Mouse (Mus musculus) liver, embryonic 11.5 days (tissue): ENCODE data around the gene Zfhx3. TPM values are rescaled to one million over a fixed set of nuclear protein-coding genes. Genes with fewer than 3 reads are reported as not detected.

Experiments
- ATAC-seq: fragments of 200-750 bp; cut with Nextera tagmentation; replicated peaks from 2 replicates; pipeline ENCODE4 v1.8.0; 2017; ENCODE audit warnings: moderate number of reproducible peaks, mild to moderate bottlenecking, moderate TSS enrichment, moderate library complexity; ENCODE audit not compliant: low FRiP score
- DNase-seq: peaks from one replicate; pipeline ENCODE4 v3.0.0-alpha.2; 2017; ENCODE audit warnings: low spot score
- H3K27ac ChIP-seq: fragments of 300-500 bp; sonication (generic); 2 replicates; pipeline ENCODE4 v1.5.1; 2014; ENCODE audit warnings: mild to moderate bottlenecking, low read depth, low read length, control low read depth
- H3K27me3 ChIP-seq: fragments of 300-500 bp; sonication (generic); replicated peaks from 2 replicates; pipeline ENCODE4 v1.6.1; 2014; ENCODE audit warnings: low read length, mixed read lengths; ENCODE audit not compliant: control insufficient read depth, insufficient read depth
- H3K36me3 ChIP-seq: fragments of 300-500 bp; sonication (generic); 2 replicates; pipeline ENCODE4 v1.6.1; 2014; ENCODE audit warnings: mild to moderate bottlenecking, low read length, moderate library complexity, mixed read lengths; ENCODE audit not compliant: control insufficient read depth, insufficient read depth
- H3K4me1 ChIP-seq: fragments of 300-500 bp; sonication (generic); replicated peaks from 2 replicates; pipeline ENCODE4 v1.6.1; 2014; ENCODE audit warnings: low read length, mixed read lengths; ENCODE audit not compliant: control insufficient read depth, insufficient read depth
- H3K4me2 ChIP-seq: fragments of 300-500 bp; sonication (generic); 2 replicates; pipeline ENCODE4 v1.6.1; 2014; ENCODE audit warnings: mild to moderate bottlenecking, control low read depth, moderate library complexity
- H3K4me3 ChIP-seq: fragments of 300-500 bp; sonication (generic); 2 replicates; pipeline ENCODE4 v1.5.1; 2014; ENCODE audit warnings: low read depth, low read length, control low read depth
- H3K9ac ChIP-seq: fragments of 300-500 bp; sonication (generic); 2 replicates; pipeline ENCODE4 v1.6.1; 2014; ENCODE audit warnings: low read depth, low read length, control low read depth
- H3K9me3 ChIP-seq: fragments of 300-500 bp; sonication (generic); 2 replicates; pipeline ENCODE4 v1.6.1; 2016; ENCODE audit warnings: low read length, inconsistent platforms, mixed read lengths; ENCODE audit not compliant: control insufficient read depth
- WGBS: fragments of 180-500 bp; shearing (Covaris S2); extraction: QIAGEN DNeasy Blood & Tissue Kit; methylation state at CpG from one replicate; pipeline ENCODE4 v1.1.7; 2014; 5-methylcytosine and 5-hydroxymethylcytosine counted together
- polyA plus RNA-seq: library from polyadenylated mRNA; unstranded; fragments of >200 nt; fragmentation: Nextera tagmentation; extraction: Ambion mirVana; gene quantifications from 2 replicates; pipeline ENCODE4 v1.2.1, GENCODE M21; 2014

Gene Zfhx3
- polyA plus RNA-seq, 1 experiment from 2014 or later = 6.1 TPM

GRCm38 (mm10) chr8:108424337-108424736, 481.9 kb downstream of the Zfhx3 start:
- 76% methylated on average over 8 of the region's 8 CpGs for WGBS
- Histone ChIP-seq H3K27ac (no peak overlapping the region), H3K9me3 (no peaks in the 10 kb centered on the region), H3K9ac (no peak overlapping the region), H3K27me3 (no peaks in the 10 kb centered on the region), H3K4me1 (no peaks in the 10 kb centered on the region), H3K36me3 (no peaks in the 10 kb centered on the region), H3K4me3 (no peak overlapping the region), H3K4me2 (no peak overlapping the region)
- no peak for ATAC-seq
- no peak for DNase-seq

- no peaks in the 10 kb centered on the region for H3K27me3 ChIP-seq
- no peak overlapping the region for H3K27ac ChIP-seq
- no peak overlapping the region for H3K4me3 ChIP-seq
- no peaks in the 10 kb centered on the region for H3K36me3 ChIP-seq
- H3K9ac ChIP-seq = no peak overlapping the region
- H3K4me1 ChIP-seq = no peaks in the 10 kb centered on the region
- H3K9me3 ChIP-seq = no peaks in the 10 kb centered on the region
- WGBS = 54% methylated on average over 5 of the region's 5 CpGs
- no peak for ATAC-seq
- no peak for DNase-seq
- H3K4me2 ChIP-seq = no peak overlapping the region
These were observed 490.9 kb downstream of the Zfhx3 start for GRCm38 (mm10) chr8:108433321-108433720.

GRCm38 (mm10) chr8:108434510-108434909, 492.1 kb downstream of the Zfhx3 start:
- H3K27me3 ChIP-seq = no peaks in the 10 kb centered on the region
- H3K27ac ChIP-seq = no peak overlapping the region
- H3K36me3 ChIP-seq = no peaks in the 10 kb centered on the region
- 59% methylated on average over 4 of the region's 4 CpGs for WGBS
- ATAC-seq (no peak), DNase-seq (no peak)
- H3K9ac ChIP-seq = no peak overlapping the region
- H3K9me3 ChIP-seq = no peaks in the 10 kb centered on the region
- no peaks in the 10 kb centered on the region for H3K4me1 ChIP-seq
- no peak overlapping the region for H3K4me3 ChIP-seq
- no peak overlapping the region for H3K4me2 ChIP-seq

GRCm38 (mm10) chr8:108436336-108436735, 493.9 kb downstream of the Zfhx3 start:
- no peak overlapping the region for H3K4me3 ChIP-seq
- ATAC-seq = no peak
- DNase-seq = no peak
- no peak overlapping the region for H3K4me2 ChIP-seq
- H3K9ac ChIP-seq = no peak overlapping the region
- no peaks in the 10 kb centered on the region for H3K36me3 ChIP-seq
- H3K9me3 ChIP-seq = no peaks in the 10 kb centered on the region
- H3K4me1 ChIP-seq = no peaks in the 10 kb centered on the region
- H3K27me3 ChIP-seq = no peaks in the 10 kb centered on the region
- 70% methylated on average over 12 of the region's 12 CpGs for WGBS
- H3K27ac ChIP-seq = no peak overlapping the region

- no peak overlapping the region for H3K9ac ChIP-seq
- H3K4me3 ChIP-seq = no peak overlapping the region
- H3K27me3 ChIP-seq = no peaks in the 10 kb centered on the region
- ATAC-seq (no peak), DNase-seq (no peak)
- H3K4me2 ChIP-seq = no peak overlapping the region
- no peaks in the 10 kb centered on the region for H3K36me3 ChIP-seq
- no peak overlapping the region for H3K27ac ChIP-seq
- H3K4me1 ChIP-seq = no peaks in the 10 kb centered on the region
- WGBS = 85% methylated on average over 13 of the region's 13 CpGs
- H3K9me3 ChIP-seq = no peaks in the 10 kb centered on the region
These were observed 494.9 kb downstream of the Zfhx3 start for GRCm38 (mm10) chr8:108437316-108437830.

- 57% methylated on average over 3 of the region's 3 CpGs for WGBS
- no peak overlapping the region for H3K4me2 ChIP-seq
- DNase-seq (no peak), ATAC-seq (no peak)
- no peak overlapping the region for H3K4me3 ChIP-seq
- H3K27ac ChIP-seq = no peak overlapping the region
- H3K36me3 ChIP-seq = no peaks in the 10 kb centered on the region
- H3K9me3 ChIP-seq = no peaks in the 10 kb centered on the region
- H3K4me1 ChIP-seq = no peaks in the 10 kb centered on the region
- H3K9ac ChIP-seq = no peak overlapping the region
- H3K27me3 ChIP-seq = no peaks in the 10 kb centered on the region
These were observed 498.0 kb downstream of the Zfhx3 start for GRCm38 (mm10) chr8:108440476-108440875.

- Histone ChIP-seq H3K27me3 (no peaks in the 10 kb centered on the region), H3K4me2 (no peak overlapping the region), H3K4me1 (no peaks in the 10 kb centered on the region), H3K9ac (no peak overlapping the region), H3K27ac (no peak overlapping the region), H3K4me3 (no peak overlapping the region), H3K9me3 (no peaks in the 10 kb centered on the region), H3K36me3 (no peaks in the 10 kb centered on the region)
- 41% methylated on average over 8 of the region's 8 CpGs for WGBS
- no peak for DNase-seq
- ATAC-seq = no peak
These were observed 508.4 kb downstream of the Zfhx3 start for GRCm38 (mm10) chr8:108450847-108451246.

- no peak overlapping the region for H3K9ac ChIP-seq
- H3K4me2 ChIP-seq = no peak overlapping the region
- ATAC-seq (no peak), DNase-seq (no peak)
- no peaks in the 10 kb centered on the region for H3K4me1 ChIP-seq
- no peaks in the 10 kb centered on the region for H3K27me3 ChIP-seq
- no peak overlapping the region for H3K27ac ChIP-seq
- H3K4me3 ChIP-seq = no peak overlapping the region
- no peaks in the 10 kb centered on the region for H3K36me3 ChIP-seq
- no peaks in the 10 kb centered on the region for H3K9me3 ChIP-seq
- 77% methylated on average over 18 of the region's 18 CpGs for WGBS
These were observed 512.3 kb downstream of the Zfhx3 start for GRCm38 (mm10) chr8:108454561-108455311.

- H3K4me3 ChIP-seq = no peak overlapping the region
- no peak overlapping the region for H3K27ac ChIP-seq
- no peaks in the 10 kb centered on the region for H3K9me3 ChIP-seq
- no peak overlapping the region for H3K4me2 ChIP-seq
- no peaks in the 10 kb centered on the region for H3K4me1 ChIP-seq
- no peak for ATAC-seq
- H3K9ac ChIP-seq = no peak overlapping the region
- no peaks in the 10 kb centered on the region for H3K36me3 ChIP-seq
- no peak for DNase-seq
- WGBS = 88% methylated on average over 6 of the region's 6 CpGs
- no peaks in the 10 kb centered on the region for H3K27me3 ChIP-seq
These were observed 524.2 kb downstream of the Zfhx3 start for GRCm38 (mm10) chr8:108466653-108467052.
